Mouse (Mus musculus) intestine, embryonic 15.5 days (tissue): ENCODE data around the gene Rmnd5b. TPM values are rescaled to one million over a fixed set of nuclear protein-coding genes. Genes with fewer than 3 reads are reported as not detected.
"Not testable (repeated sequence)": the region's sequence is repeated elsewhere in the genome, so short reads cannot be mapped to it uniquely, and the experiment has no call there.

Experiments
- ATAC-seq: fragments of 200-750 bp; cut with Nextera tagmentation; 2 replicates; pipeline ENCODE4 v1.8.0; 2017; ENCODE audit warnings: moderate TSS enrichment, moderate library complexity
- H3K27ac ChIP-seq: fragments of 300-500 bp; sonication (generic); 2 replicates; pipeline ENCODE4 v1.5.1; 2015; ENCODE audit warnings: mild to moderate bottlenecking, inconsistent platforms
- H3K27me3 ChIP-seq: fragments of 300-500 bp; sonication (generic); replicated peaks from 2 replicates; pipeline ENCODE4 v1.6.1; 2015; ENCODE audit warnings: inconsistent platforms
- H3K36me3 ChIP-seq: fragments of 300-500 bp; sonication (generic); 2 replicates; pipeline ENCODE4 v1.6.1; 2015; ENCODE audit warnings: inconsistent platforms
- H3K4me1 ChIP-seq: fragments of 300-500 bp; sonication (generic); replicated peaks from 2 replicates; pipeline ENCODE4 v1.6.1; 2015; ENCODE audit warnings: inconsistent platforms
- H3K4me2 ChIP-seq: fragments of 300-500 bp; sonication (generic); replicated peaks from 2 replicates; pipeline ENCODE4 v1.6.1; 2015; ENCODE audit warnings: mild to moderate bottlenecking, inconsistent platforms
- H3K4me3 ChIP-seq: fragments of 300-500 bp; sonication (generic); replicated peaks from 2 replicates; pipeline ENCODE4 v1.5.1; 2015; ENCODE audit warnings: inconsistent platforms
- H3K9ac ChIP-seq: fragments of 300-500 bp; sonication (generic); 2 replicates; pipeline ENCODE4 v1.6.1; 2015; ENCODE audit warnings: inconsistent platforms
- H3K9me3 ChIP-seq: fragments of 300-500 bp; sonication (generic); 2 replicates; pipeline ENCODE4 v1.6.1; 2016; ENCODE audit warnings: inconsistent platforms
- WGBS: fragments of 180-500 bp; shearing (Covaris S2); methylation state at CpG from one replicate; pipeline ENCODE4 v1.1.7; 2015; 5-methylcytosine and 5-hydroxymethylcytosine counted together
- polyA plus RNA-seq: library from polyadenylated mRNA; unstranded; fragments of >200 nt; fragmentation: Nextera tagmentation; extraction: Ambion mirVana; gene quantifications from 2 replicates; pipeline ENCODE4 v1.2.1, GENCODE M21; 2015

The Rmnd5b gene
- 38.2 and 42.6 TPM in 2 replicates for polyA plus RNA-seq

GRCm38 (mm10) chr11:51635525-51636322 lies at the start of gene Rmnd5b:
TSS of gene Rmnd5b (minus strand) at chr11:51635896.
- no peaks in the 10 kb centered on the region for H3K36me3 ChIP-seq
- H3K9ac ChIP-seq = peak within 1 kb of the TSS; percentile 76
- H3K27me3 ChIP-seq = no peaks in the 10 kb centered on the region
- peak; percentile 91 for ATAC-seq
- peaks cover 9% of the 10 kb centered on the region for H3K4me1 ChIP-seq
- peak within 1 kb of the TSS; percentile 76 for H3K4me2 ChIP-seq
- WGBS = under 1% methylated on average over 61 of the region's 61 CpGs
- H3K9me3 ChIP-seq = no peaks in the 10 kb centered on the region
- H3K27ac ChIP-seq = peak within 1 kb of the TSS; percentile 83
- peak within 1 kb of the TSS; percentile 66 for H3K4me3 ChIP-seq

DNA sequence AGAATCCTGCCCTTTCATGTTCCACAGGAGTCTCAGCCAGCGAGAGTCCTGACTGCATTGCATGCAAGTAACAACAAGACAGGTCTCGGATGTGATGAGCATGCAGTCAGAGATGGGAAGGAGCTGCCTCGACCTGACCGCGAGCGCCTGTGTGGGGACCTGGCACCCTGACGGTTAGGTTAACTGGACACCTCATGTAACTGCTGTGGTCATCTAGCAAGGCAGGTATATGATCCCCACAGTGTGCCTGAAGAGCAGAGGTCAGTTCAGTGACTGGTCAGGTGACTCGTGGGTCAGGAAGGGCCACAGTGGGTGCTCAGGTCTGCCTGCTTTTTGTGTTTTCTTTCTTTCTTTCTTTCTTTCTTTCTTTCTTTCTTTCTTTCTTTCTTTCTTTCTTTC lies 46.3 kb upstream of the Rmnd5b start:
- no peak overlapping the region for H3K4me2 ChIP-seq
- H3K27ac ChIP-seq = no peak overlapping the region
- no peak for ATAC-seq
- H3K9ac ChIP-seq = no peak overlapping the region
- no peaks in the 10 kb centered on the region for H3K27me3 ChIP-seq
- WGBS = 45% methylated on average over 8 of the region's 8 CpGs
- no peak overlapping the region for H3K4me3 ChIP-seq
- H3K36me3 ChIP-seq = no peaks in the 10 kb centered on the region
- no peaks in the 10 kb centered on the region for H3K9me3 ChIP-seq
- 0 out of 2 replicates have a peak, but pooled peaks cover 4% of the 10 kb centered on the region for H3K4me1 ChIP-seq

GRCm38 (mm10) chr11:51681324-51681975 lies 45.8 kb upstream of the Rmnd5b start:
- H3K27me3 ChIP-seq = no peaks in the 10 kb centered on the region
- 0 out of 2 replicates have a peak, but pooled peaks cover 4% of the 10 kb centered on the region for H3K4me1 ChIP-seq
- H3K4me3 ChIP-seq = no peak overlapping the region; the same call in 1 of the 2 replicates
- H3K27ac ChIP-seq = no peak overlapping the region
- ATAC-seq = peak; percentile 71
- H3K36me3 ChIP-seq = no peaks in the 10 kb centered on the region
- H3K4me2 ChIP-seq = peak overlapping the region; percentile 38; the same call in 1 of the 2 replicates
- H3K9ac ChIP-seq = no peak overlapping the region
- no peaks in the 10 kb centered on the region for H3K9me3 ChIP-seq
- 33% methylated on average over 13 of the region's 13 CpGs for WGBS

GRCm38 (mm10) chr11:51679466-51679865 lies 43.8 kb upstream of the Rmnd5b start:
- WGBS = 68% methylated on average over 3 of the region's 3 CpGs
- no peak overlapping the region for H3K9ac ChIP-seq

DNA sequence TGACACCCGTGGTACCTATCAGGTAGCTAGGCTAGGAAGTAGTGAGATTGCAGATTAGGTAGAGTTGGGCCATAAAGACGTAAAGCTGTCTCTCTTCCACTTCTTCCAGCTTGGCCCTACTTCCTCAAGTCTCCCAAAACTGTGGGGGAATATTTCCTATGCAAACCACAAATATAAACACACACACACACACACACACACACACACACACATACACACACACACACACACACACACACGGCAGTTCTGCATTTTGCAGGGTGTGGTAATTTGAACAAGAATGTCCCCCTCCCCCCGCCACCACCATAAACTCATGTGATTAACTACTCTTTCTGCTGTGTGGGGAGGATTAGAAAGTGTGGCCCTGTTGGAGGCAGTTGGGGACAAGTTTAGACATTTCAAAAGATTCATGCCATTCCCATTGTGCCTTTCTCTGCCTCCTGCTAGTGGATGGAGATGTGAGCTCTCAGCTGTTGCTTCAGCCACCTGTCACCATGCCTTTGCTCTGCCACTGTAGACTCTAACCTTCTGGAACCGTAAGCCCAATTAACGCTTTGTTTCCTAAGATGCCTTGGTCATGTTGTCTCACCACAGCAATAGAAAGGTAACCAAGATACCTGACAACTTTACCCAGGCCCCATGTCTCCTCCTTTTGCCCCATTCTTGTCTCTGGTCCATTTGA lies 42.2 kb upstream of the Rmnd5b start:
- ATAC-seq = no peak
- H3K36me3 ChIP-seq = no peaks in the 10 kb centered on the region
- H3K9ac ChIP-seq = no peak overlapping the region
- no peaks in the 10 kb centered on the region for H3K27me3 ChIP-seq
- H3K27ac ChIP-seq = no peak overlapping the region
- 0 out of 2 replicates have a peak, but pooled peaks cover 4% of the 10 kb centered on the region for H3K4me1 ChIP-seq
- no peak overlapping the region for H3K4me2 ChIP-seq
- no peaks in the 10 kb centered on the region for H3K9me3 ChIP-seq
- H3K4me3 ChIP-seq = no peak overlapping the region
- 43% methylated on average over 6 of the region's 6 CpGs for WGBS

More at GRCm38 (mm10) chr11:51679466-51679865, 43.8 kb upstream of the Rmnd5b start:
- no peak for ATAC-seq
- Histone ChIP-seq H3K4me1 (0 out of 2 replicates have a peak, but pooled peaks cover 4% of the 10 kb centered on the region), H3K36me3 (no peaks in the 10 kb centered on the region), H3K4me2 (no peak overlapping the region), H3K9me3 (no peaks in the 10 kb centered on the region), H3K27ac (no peak overlapping the region), H3K4me3 (no peak overlapping the region), H3K27me3 (no peaks in the 10 kb centered on the region)

DNA sequence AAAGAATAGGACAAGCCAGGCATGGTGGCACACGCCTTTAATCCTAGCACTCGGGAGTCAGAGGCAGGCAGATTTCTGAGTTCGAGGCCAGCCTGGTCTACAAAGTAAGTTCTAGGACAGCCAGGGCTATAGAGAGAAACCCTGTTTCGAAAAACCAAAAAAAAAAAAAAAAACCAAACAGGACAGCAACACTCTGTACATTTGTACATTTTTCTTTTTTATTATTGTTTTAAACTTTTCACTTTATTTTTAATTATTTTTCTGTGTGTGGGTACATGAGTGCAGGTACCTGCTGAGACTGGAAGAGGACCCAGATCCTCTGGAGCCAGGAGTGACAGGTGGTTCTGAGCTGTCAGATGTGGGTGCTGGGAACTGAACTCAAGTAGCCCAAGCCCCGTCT lies 39.7 kb upstream of the Rmnd5b start:
- Histone ChIP-seq H3K9me3 (no peaks in the 10 kb centered on the region), H3K27me3 (no peaks in the 10 kb centered on the region), H3K4me2 (no peak overlapping the region), H3K27ac (no peak overlapping the region), H3K36me3 (no peaks in the 10 kb centered on the region), H3K9ac (no peak overlapping the region), H3K4me1 (no peaks in the 10 kb centered on the region), H3K4me3 (no peak overlapping the region)
- WGBS = 84% methylated on average over 5 of the region's 5 CpGs
- no peak for ATAC-seq

- H3K27ac ChIP-seq = no peak overlapping the region
- ATAC-seq = no peak
- 78% methylated on average over 9 of the region's 9 CpGs for WGBS
- H3K9ac ChIP-seq = no peak overlapping the region
- H3K4me1 ChIP-seq = no peaks in the 10 kb centered on the region
- H3K4me3 ChIP-seq = no peak overlapping the region
- no peaks in the 10 kb centered on the region for H3K36me3 ChIP-seq
- no peak overlapping the region for H3K4me2 ChIP-seq
- H3K27me3 ChIP-seq = no peaks in the 10 kb centered on the region
- H3K9me3 ChIP-seq = no peaks in the 10 kb centered on the region
Observed at GRCm38 (mm10) chr11:51673291-51673690, 37.6 kb upstream of the Rmnd5b start.

GRCm38 (mm10) chr11:51671376-51671775 lies 35.7 kb upstream of the Rmnd5b start:
- Histone ChIP-seq H3K4me2 (no peak overlapping the region), H3K9me3 (no peaks in the 10 kb centered on the region), H3K27me3 (no peaks in the 10 kb centered on the region), H3K4me3 (no peak overlapping the region), H3K9ac (no peak overlapping the region), H3K36me3 (no peaks in the 10 kb centered on the region), H3K27ac (no peak overlapping the region), H3K4me1 (no peaks in the 10 kb centered on the region)
- ATAC-seq = no peak
- 80% methylated on average over 2 of the region's 2 CpGs for WGBS

DNA sequence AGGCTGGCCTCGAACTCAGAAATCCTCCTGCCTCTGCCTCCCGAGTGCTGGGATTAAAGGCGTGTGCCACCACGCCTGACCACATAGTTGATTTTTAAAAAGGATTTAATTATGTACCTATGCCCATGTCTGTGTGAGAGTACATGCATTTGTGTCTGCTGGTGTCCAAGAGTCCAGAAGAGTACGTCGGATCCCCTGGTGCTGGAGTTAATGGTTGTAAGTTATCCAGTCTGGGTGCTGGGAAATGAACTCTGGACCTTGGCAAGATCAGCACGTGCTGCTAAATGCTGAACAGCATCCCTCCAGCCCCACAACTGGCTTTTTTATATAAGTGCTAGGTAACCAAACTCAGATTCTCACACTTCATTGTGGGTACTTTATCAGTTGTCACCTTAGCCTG lies 35.1 kb upstream of the Rmnd5b start:
- Histone ChIP-seq H3K4me2 (no peak overlapping the region), H3K27me3 (no peaks in the 10 kb centered on the region), H3K4me3 (no peak overlapping the region), H3K27ac (no peak overlapping the region), H3K4me1 (no peaks in the 10 kb centered on the region), H3K9ac (no peak overlapping the region), H3K36me3 (no peaks in the 10 kb centered on the region), H3K9me3 (no peaks in the 10 kb centered on the region)
- ATAC-seq = no peak
- 93% methylated on average over 7 of the region's 7 CpGs for WGBS

GRCm38 (mm10) chr11:51664747-51665146 lies 29.1 kb upstream of the Rmnd5b start:
- not testable (repeated sequence) for H3K4me3 ChIP-seq, H3K4me2 ChIP-seq, H3K9me3 ChIP-seq, ATAC-seq, H3K9ac ChIP-seq, H3K36me3 ChIP-seq, H3K27me3 ChIP-seq, H3K27ac ChIP-seq, H3K4me1 ChIP-seq
- WGBS = 95% methylated on average over 7 of the region's 7 CpGs

DNA sequence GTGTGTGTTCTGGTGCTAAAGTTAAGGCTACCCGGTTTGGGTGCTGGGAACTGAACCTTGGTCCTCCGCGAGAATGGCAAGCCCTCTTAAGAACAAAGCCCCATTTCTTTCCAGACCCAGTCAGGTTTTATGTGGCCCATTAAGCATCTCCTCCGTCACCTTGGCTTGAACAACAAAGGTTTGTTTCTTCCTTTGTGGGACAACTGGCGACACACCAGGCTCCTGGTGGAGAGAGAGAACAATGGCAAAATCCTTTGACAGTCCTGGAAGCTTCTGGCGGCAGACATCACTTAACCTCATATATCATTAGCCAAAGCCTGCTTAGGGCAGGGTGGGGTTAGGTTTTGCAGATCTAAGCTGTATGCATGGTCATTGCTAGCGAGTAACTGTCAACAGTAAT lies 26.9 kb upstream of the Rmnd5b start:
- 81% methylated on average over 7 of the region's 7 CpGs for WGBS
- Histone ChIP-seq H3K4me3 (no peak overlapping the region), H3K4me1 (peaks cover 5% of the 10 kb centered on the region; the same call in 1 of the 2 replicates), H3K4me2 (no peak overlapping the region), H3K9me3 (no peaks in the 10 kb centered on the region), H3K9ac (no peak overlapping the region), H3K36me3 (no peaks in the 10 kb centered on the region), H3K27me3 (no peaks in the 10 kb centered on the region), H3K27ac (no peak overlapping the region)
- no peak for ATAC-seq

GRCm38 (mm10) chr11:51661867-51662365 lies 26.2 kb upstream of the Rmnd5b start:
- Histone ChIP-seq H3K4me3 (no peak overlapping the region), H3K4me1 (peaks cover 5% of the 10 kb centered on the region; the same call in 1 of the 2 replicates), H3K27ac (no peak overlapping the region), H3K9me3 (no peaks in the 10 kb centered on the region), H3K36me3 (no peaks in the 10 kb centered on the region), H3K27me3 (no peaks in the 10 kb centered on the region), H3K9ac (no peak overlapping the region), H3K4me2 (no peak overlapping the region)
- 85% methylated on average over 16 of the region's 16 CpGs for WGBS
- ATAC-seq = no peak
